Mouse (Mus musculus): ENCODE data around the gene Golm1.

The Golm1 gene

GRCm38 (mm10) chr13:59676316-59677229, 962 bp upstream of the Golm1 start:
- DNase-seq (ENCODE audit: low spot score), result no peak

GRCm38 (mm10) chr13:59674761-59675150, 855 bp downstream of the Golm1 start:
- no peak for DNase-seq (ENCODE audit: low spot score)

GRCm38 (mm10) chr13:59674215-59674614, 1.4 kb downstream of the Golm1 start:
- DNase-seq (ENCODE audit: low spot score), result no peak

GRCm38 (mm10) chr13:59673597-59673996, 2.0 kb downstream of the Golm1 start:
- no peak for DNase-seq (ENCODE audit: low spot score)

- no peak for DNase-seq (ENCODE audit: low spot score)
These were observed 3.4 kb downstream of the Golm1 start for GRCm38 (mm10) chr13:59672248-59672647.

GRCm38 (mm10) chr13:59671521-59671920, 4.1 kb downstream of the Golm1 start:
- no peak for DNase-seq (ENCODE audit: low spot score)

GRCm38 (mm10) chr13:59669946-59670345, 5.7 kb downstream of the Golm1 start:
- no peak for DNase-seq (ENCODE audit: low spot score)

- no peak for DNase-seq (ENCODE audit: low spot score)
These were observed 7.0 kb downstream of the Golm1 start for GRCm38 (mm10) chr13:59668501-59669093.

GRCm38 (mm10) chr13:59667763-59668162, 7.8 kb downstream of the Golm1 start:
- no peak for DNase-seq (ENCODE audit: low spot score)

- DNase-seq (ENCODE audit: low spot score), result no peak
These were observed 11.5 kb downstream of the Golm1 start for GRCm38 (mm10) chr13:59663939-59664712.

GRCm38 (mm10) chr13:59661966-59662365, 13.6 kb downstream of the Golm1 start:
- no peak for DNase-seq (ENCODE audit: low spot score)

- DNase-seq (ENCODE audit: low spot score), result no peak
These were observed 14.2 kb downstream of the Golm1 start for GRCm38 (mm10) chr13:59661387-59661786.

- DNase-seq (ENCODE audit: low spot score), result no peak
These were observed 15.2 kb downstream of the Golm1 start for GRCm38 (mm10) chr13:59660371-59660770.

- DNase-seq (ENCODE audit: low spot score), result no peak
These were observed 17.8 kb downstream of the Golm1 start for GRCm38 (mm10) chr13:59657781-59658180.

- DNase-seq (ENCODE audit: low spot score), result no peak
These were observed 18.6 kb downstream of the Golm1 start for GRCm38 (mm10) chr13:59656975-59657388.

- DNase-seq (ENCODE audit: low spot score), result no peak
These were observed 19.2 kb downstream of the Golm1 start for GRCm38 (mm10) chr13:59656316-59656832.

- DNase-seq (ENCODE audit: low spot score), result no peak
These were observed 19.8 kb downstream of the Golm1 start for GRCm38 (mm10) chr13:59655718-59656315.

- DNase-seq (ENCODE audit: low spot score), result no peak
These were observed 21.1 kb downstream of the Golm1 start for GRCm38 (mm10) chr13:59654465-59654864.

- no peak for DNase-seq (ENCODE audit: low spot score)
These were observed 22.5 kb downstream of the Golm1 start for GRCm38 (mm10) chr13:59653136-59653535.

- DNase-seq (ENCODE audit: low spot score), result no peak
These were observed 23.0 kb downstream of the Golm1 start for GRCm38 (mm10) chr13:59652651-59653050.

GRCm38 (mm10) chr13:59649781-59650180, 25.8 kb downstream of the Golm1 start:
- DNase-seq (ENCODE audit: low spot score), result no peak

- DNase-seq (ENCODE audit: low spot score), result no peak
These were observed 27.0 kb downstream of the Golm1 start for GRCm38 (mm10) chr13:59648598-59648997.
